Mouse (Mus musculus): ENCODE measurements at regions not wholly inside any gene's neighbourhood (a gene's known extent, or its start where the extent isn't known, plus 50 kb on each side); places are given as distances from the start of the nearest gene placed in this dataset.
A peak's percentile ranks its signal among the peaks of the same experiment; 100 is the strongest.

DNA sequence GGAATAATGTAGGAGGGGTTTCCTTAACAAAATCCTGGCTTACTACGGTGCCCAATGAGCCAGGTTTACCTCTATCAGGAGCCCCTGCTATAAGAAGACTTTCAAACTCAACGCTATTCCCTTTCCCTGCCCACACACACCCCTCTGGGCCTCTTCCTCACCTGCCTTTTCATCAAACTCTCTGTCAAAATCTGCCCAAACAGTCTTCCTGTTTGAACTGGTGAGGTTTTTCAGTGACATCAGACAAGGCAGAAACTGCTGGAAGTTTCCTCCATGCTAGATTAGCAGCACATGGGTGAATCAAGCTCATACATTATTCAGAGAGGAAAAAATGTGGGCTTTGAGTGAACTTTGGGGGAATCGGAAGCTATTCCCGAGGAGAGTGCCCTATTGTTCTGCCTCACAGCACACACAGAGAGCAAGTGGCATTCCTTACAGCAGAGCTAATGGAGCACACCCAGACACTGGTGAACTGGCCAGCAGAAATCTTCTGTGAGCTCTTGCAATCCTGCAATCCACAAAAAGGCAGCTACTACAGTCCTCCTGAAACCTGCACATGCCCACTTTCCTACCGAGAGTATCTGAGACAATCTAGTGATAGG is 141.8 kb upstream of the Rnd3 start:
- TF ChIP-seq FOSL1 (IDR thresholded peaks at IDR 0.05; ENCODE audit: insufficient read depth, low read length, poor library complexity, severe bottlenecking), result no peak
- no peak for TF ChIP-seq USF1 (IDR thresholded peaks at IDR 0.05; ENCODE audit: low read depth)
- no peak for TF ChIP-seq CEBPB (IDR thresholded peaks at IDR 0.05; ENCODE audit: low read depth)
- TF ChIP-seq MYOD1 (IDR thresholded peaks at IDR 0.05; ENCODE audit: control insufficient read depth, insufficient read length, low read depth), result no peak
- no peak for TF ChIP-seq CTCF (IDR thresholded peaks at IDR 0.05; ENCODE audit: control insufficient read depth, insufficient read depth, insufficient read length)
- TF ChIP-seq MYOG (IDR thresholded peaks at IDR 0.05; ENCODE audit: control insufficient read depth, extremely low read depth, insufficient read length), result no peak
- TF ChIP-seq MAX (IDR thresholded peaks at IDR 0.05), result no peak
- H3K79me2 ChIP-seq (ENCODE audit: control insufficient read depth, insufficient read depth), result no peaks in the 10 kb centered on the region
- no peaks in the 10 kb centered on the region for H3K27me3 ChIP-seq (ENCODE audit: control insufficient read depth, insufficient read depth, insufficient read length)
- H3ac ChIP-seq (ENCODE audit: control insufficient read depth, insufficient read length, low read depth), result no peak overlapping the region
- H3K36me3 ChIP-seq (ENCODE audit: control insufficient read depth, insufficient read depth), result no peaks in the 10 kb centered on the region
- H3K4me3 ChIP-seq (ENCODE audit: insufficient read depth, poor library complexity, severe bottlenecking), result no peak overlapping the region
- no peaks in the 10 kb centered on the region for H3K79me3 ChIP-seq (ENCODE audit: low read depth)

DNA sequence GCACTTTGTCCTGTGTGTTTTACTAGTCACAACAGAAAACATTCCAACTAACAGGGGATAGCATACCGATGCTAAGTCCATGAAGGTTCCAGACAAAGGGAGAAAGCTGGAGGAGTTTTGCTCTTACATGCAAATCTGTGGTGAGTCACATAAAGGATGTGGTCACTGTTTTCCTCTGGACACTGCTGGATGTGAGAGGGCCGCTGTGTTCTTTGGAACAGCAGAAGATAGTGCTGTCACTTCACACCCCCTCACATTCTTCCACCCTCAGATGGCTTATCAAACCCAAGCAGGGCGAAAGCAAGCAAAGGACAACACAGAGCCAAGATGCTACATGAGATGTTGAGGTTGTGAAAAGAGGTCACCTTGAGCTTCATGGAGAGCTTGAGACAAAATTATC is 139.8 kb upstream of the Rnd3 start:
- no peak overlapping the region for H3K4me3 ChIP-seq (ENCODE audit: insufficient read depth, poor library complexity, severe bottlenecking)
- H3ac ChIP-seq (ENCODE audit: control insufficient read depth, insufficient read length, low read depth), result no peak overlapping the region
- H3K36me3 ChIP-seq (ENCODE audit: control insufficient read depth, insufficient read depth), result no peaks in the 10 kb centered on the region
- H3K79me2 ChIP-seq (ENCODE audit: control insufficient read depth, insufficient read depth), result no peaks in the 10 kb centered on the region
- H3K79me3 ChIP-seq (ENCODE audit: low read depth), result no peaks in the 10 kb centered on the region
- no peaks in the 10 kb centered on the region for H3K27me3 ChIP-seq (ENCODE audit: control insufficient read depth, insufficient read depth, insufficient read length)
- TF ChIP-seq FOSL1 (IDR thresholded peaks at IDR 0.05; ENCODE audit: insufficient read depth, low read length, poor library complexity, severe bottlenecking), result no peak
- TF ChIP-seq CEBPB (IDR thresholded peaks at IDR 0.05; ENCODE audit: low read depth), result peak; percentile 2
- peak; percentile 63 for TF ChIP-seq MAX (IDR thresholded peaks at IDR 0.05)

DNA sequence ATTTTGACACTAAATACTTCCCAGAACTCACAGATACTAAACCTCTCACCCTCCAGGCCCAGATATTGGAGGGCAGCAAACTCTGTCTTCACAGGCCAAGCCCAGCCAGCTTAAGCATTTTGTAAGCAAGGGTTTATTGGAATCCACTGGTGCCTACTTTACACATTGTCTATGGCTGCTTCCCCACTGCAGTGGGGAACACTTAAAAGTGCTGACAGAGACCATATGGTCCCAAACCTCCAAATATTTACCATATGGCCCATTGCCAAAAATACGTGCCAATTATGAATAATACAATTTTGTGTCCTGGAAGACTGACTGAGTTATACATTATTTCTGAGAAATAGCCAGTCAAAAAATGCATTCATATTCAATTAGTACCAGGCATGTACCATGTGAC is 136.7 kb upstream of the Rnd3 start:
- TF ChIP-seq MYOD1 (IDR thresholded peaks at IDR 0.05; ENCODE audit: control insufficient read depth, insufficient read length, low read depth) (no peak), USF1 (IDR thresholded peaks at IDR 0.05; ENCODE audit: low read depth) (no peak), FOSL1 (IDR thresholded peaks at IDR 0.05; ENCODE audit: insufficient read depth, low read length, poor library complexity, severe bottlenecking) (no peak), MAX (IDR thresholded peaks at IDR 0.05) (no peak), MYOG (IDR thresholded peaks at IDR 0.05; ENCODE audit: control insufficient read depth, extremely low read depth, insufficient read length) (no peak), CTCF (IDR thresholded peaks at IDR 0.05; ENCODE audit: control insufficient read depth, insufficient read depth, insufficient read length) (no peak), CEBPB (IDR thresholded peaks at IDR 0.05; ENCODE audit: low read depth) (no peak)
- Histone ChIP-seq H3K36me3 (ENCODE audit: control insufficient read depth, insufficient read depth) (no peaks in the 10 kb centered on the region), H3K27me3 (ENCODE audit: control insufficient read depth, insufficient read depth, insufficient read length) (no peaks in the 10 kb centered on the region), H3ac (ENCODE audit: control insufficient read depth, insufficient read length, low read depth) (no peak overlapping the region), H3K79me2 (ENCODE audit: control insufficient read depth, insufficient read depth) (no peaks in the 10 kb centered on the region), H3K79me3 (ENCODE audit: low read depth) (no peaks in the 10 kb centered on the region), H3K4me3 (ENCODE audit: insufficient read depth, poor library complexity, severe bottlenecking) (no peak overlapping the region)

DNA sequence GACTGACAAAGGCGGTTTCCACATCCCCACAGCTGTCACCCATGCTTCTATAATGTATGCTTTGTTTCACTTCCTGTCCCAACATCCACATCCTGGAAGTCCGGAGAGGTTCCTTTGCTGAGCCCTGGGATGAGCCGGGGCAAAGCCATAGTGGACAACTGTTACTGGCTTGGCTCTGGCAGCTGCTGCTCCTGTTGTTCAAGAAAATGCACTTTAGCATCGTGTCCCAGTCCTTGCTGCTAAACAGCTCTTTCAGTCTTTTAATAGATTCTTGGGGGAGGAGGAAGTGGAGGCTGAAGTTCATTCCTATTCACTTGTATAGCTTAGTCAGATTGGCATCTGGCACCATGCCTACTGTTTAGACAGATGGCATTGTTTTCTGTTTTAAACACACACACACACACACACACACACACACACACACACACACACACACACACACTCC is 135.9 kb upstream of the Rnd3 start:
- no peaks in the 10 kb centered on the region for H3K36me3 ChIP-seq (ENCODE audit: control insufficient read depth, insufficient read depth)
- H3K79me2 ChIP-seq (ENCODE audit: control insufficient read depth, insufficient read depth), result no peaks in the 10 kb centered on the region
- TF ChIP-seq MYOG (IDR thresholded peaks at IDR 0.05; ENCODE audit: control insufficient read depth, extremely low read depth, insufficient read length), result no peak
- no peak for TF ChIP-seq CEBPB (IDR thresholded peaks at IDR 0.05; ENCODE audit: low read depth)
- TF ChIP-seq CTCF (IDR thresholded peaks at IDR 0.05; ENCODE audit: control insufficient read depth, insufficient read depth, insufficient read length), result no peak
- no peak for TF ChIP-seq FOSL1 (IDR thresholded peaks at IDR 0.05; ENCODE audit: insufficient read depth, low read length, poor library complexity, severe bottlenecking)
- TF ChIP-seq USF1 (IDR thresholded peaks at IDR 0.05; ENCODE audit: low read depth), result no peak
- no peak for TF ChIP-seq MAX (IDR thresholded peaks at IDR 0.05)
- TF ChIP-seq MYOD1 (IDR thresholded peaks at IDR 0.05; ENCODE audit: control insufficient read depth, insufficient read length, low read depth), result no peak
- no peaks in the 10 kb centered on the region for H3K27me3 ChIP-seq (ENCODE audit: control insufficient read depth, insufficient read depth, insufficient read length)
- H3ac ChIP-seq (ENCODE audit: control insufficient read depth, insufficient read length, low read depth), result no peak overlapping the region
- H3K4me3 ChIP-seq (ENCODE audit: insufficient read depth, poor library complexity, severe bottlenecking), result no peak overlapping the region
- H3K79me3 ChIP-seq (ENCODE audit: low read depth), result no peaks in the 10 kb centered on the region

DNA sequence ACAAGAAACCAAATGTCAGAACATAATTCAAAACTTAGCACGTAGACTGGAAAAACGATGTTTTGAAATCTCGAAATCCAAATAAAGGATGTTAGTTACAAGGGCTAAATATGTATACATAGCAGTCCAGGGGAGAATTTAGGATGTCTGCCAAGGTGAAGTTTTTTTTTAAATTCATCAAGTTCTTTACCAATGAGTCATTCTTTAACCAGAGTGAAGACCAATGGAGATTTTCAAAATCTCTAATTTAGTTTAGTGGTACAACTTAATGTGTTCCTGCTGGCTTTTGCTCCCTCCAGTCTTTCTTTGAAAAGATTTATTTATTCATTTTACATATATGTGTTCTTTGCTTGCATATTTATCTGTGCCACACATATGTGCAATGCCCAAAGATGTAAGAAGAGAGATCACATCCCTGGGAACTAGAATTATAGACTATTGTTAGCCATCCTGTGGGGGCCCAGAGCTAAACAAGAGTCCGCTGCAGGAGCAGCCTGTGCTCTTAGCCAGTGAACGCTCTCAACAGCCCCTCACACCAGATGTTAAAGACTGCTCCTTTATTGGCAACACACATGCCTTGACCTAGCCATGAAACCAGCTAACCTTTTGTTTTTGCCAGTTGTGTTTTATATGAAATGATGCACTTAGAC is 130.6 kb upstream of the Rnd3 start:
- TF ChIP-seq FOSL1 (IDR thresholded peaks at IDR 0.05; ENCODE audit: insufficient read depth, low read length, poor library complexity, severe bottlenecking) (peak; percentile 14), CEBPB (IDR thresholded peaks at IDR 0.05; ENCODE audit: low read depth) (no peak)
- Histone ChIP-seq H3K79me3 (ENCODE audit: low read depth) (no peaks in the 10 kb centered on the region), H3K36me3 (ENCODE audit: control insufficient read depth, insufficient read depth) (no peaks in the 10 kb centered on the region), H3K4me3 (ENCODE audit: insufficient read depth, poor library complexity, severe bottlenecking) (no peak overlapping the region), H3K79me2 (ENCODE audit: control insufficient read depth, insufficient read depth) (no peaks in the 10 kb centered on the region), H3ac (ENCODE audit: control insufficient read depth, insufficient read length, low read depth) (no peak overlapping the region), H3K27me3 (ENCODE audit: control insufficient read depth, insufficient read depth, insufficient read length) (no peaks in the 10 kb centered on the region)

DNA sequence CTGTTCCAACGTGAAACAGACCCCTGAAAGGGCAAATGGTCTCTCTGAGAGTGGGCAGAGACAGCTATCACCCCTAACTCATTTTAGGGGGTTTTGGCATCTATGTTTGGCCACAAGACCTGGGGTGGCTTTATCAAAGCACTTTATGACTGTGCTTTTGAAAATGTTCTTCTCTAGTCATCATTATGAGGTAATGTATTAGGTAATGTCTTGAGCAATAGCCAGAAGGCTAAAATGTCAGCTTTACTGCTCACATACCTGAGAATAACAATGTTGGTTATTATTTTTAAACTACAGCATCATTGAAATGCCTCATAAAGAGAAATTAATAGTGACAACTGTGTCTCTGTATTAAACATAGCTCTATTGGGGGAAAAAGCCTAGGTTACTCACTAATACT is 129.9 kb upstream of the Rnd3 start:
- Histone ChIP-seq H3K4me3 (ENCODE audit: insufficient read depth, poor library complexity, severe bottlenecking) (no peak overlapping the region), H3K36me3 (ENCODE audit: control insufficient read depth, insufficient read depth) (no peaks in the 10 kb centered on the region), H3K27me3 (ENCODE audit: control insufficient read depth, insufficient read depth, insufficient read length) (no peaks in the 10 kb centered on the region), H3ac (ENCODE audit: control insufficient read depth, insufficient read length, low read depth) (no peak overlapping the region), H3K79me3 (ENCODE audit: low read depth) (no peaks in the 10 kb centered on the region), H3K79me2 (ENCODE audit: control insufficient read depth, insufficient read depth) (no peaks in the 10 kb centered on the region)
- TF ChIP-seq CEBPB (IDR thresholded peaks at IDR 0.05; ENCODE audit: low read depth) (peak; percentile 86), MAX (IDR thresholded peaks at IDR 0.05) (no peak)

Measured in C2C12 (cell line).